Mouse (Mus musculus): ENCODE data around the gene Tm7sf2. TPM values are rescaled to one million over a fixed set of nuclear protein-coding genes. Genes with fewer than 3 reads are reported as not detected.

Tm7sf2 gene
- polyA plus RNA-seq, 1 experiment from 2014 or later, result 59.0 TPM

- Histone ChIP-seq H3K4me2 (ENCODE audit: low read length) (no peak overlapping the region), H3K9ac (ENCODE audit: low read depth, low read length) (no peak overlapping the region), H3K4me1 (ENCODE audit: control insufficient read depth, insufficient read depth, low read length) (no peaks in the 10 kb centered on the region), H3K9me3 (replicated peaks; ENCODE audit: control insufficient read depth, low read length, poor library complexity, severe bottlenecking) (no peaks in the 10 kb centered on the region), H3K4me3 (ENCODE audit: low read depth, low read length) (no peak overlapping the region), H3K27ac (ENCODE audit: low read length) (no peak overlapping the region), H3K27me3 (ENCODE audit: control insufficient read depth, insufficient read depth, low read depth, low read length) (no peaks in the 10 kb centered on the region), H3K36me3 (ENCODE audit: control insufficient read depth, insufficient read depth, low read length) (no peaks in the 10 kb centered on the region)
- 91% methylated on average over 3 of the region's 3 CpGs for WGBS
- ATAC-seq, result no peak
Measured at GRCm38 (mm10) chr19:6097847-6098246, 29.7 kb upstream of the Tm7sf2 start.

- Histone ChIP-seq H3K36me3 (ENCODE audit: control insufficient read depth, insufficient read depth, low read length) (no peaks in the 10 kb centered on the region), H3K27ac (ENCODE audit: low read length) (no peak within 1 kb of the TSS), H3K4me2 (ENCODE audit: low read length) (no peak within 1 kb of the TSS), H3K9ac (ENCODE audit: low read depth, low read length) (no peak within 1 kb of the TSS), H3K4me3 (ENCODE audit: low read depth, low read length) (no peak within 1 kb of the TSS), H3K4me1 (ENCODE audit: control insufficient read depth, insufficient read depth, low read length) (no peaks in the 10 kb centered on the region), H3K9me3 (replicated peaks; ENCODE audit: control insufficient read depth, low read length, poor library complexity, severe bottlenecking) (no peaks in the 10 kb centered on the region), H3K27me3 (ENCODE audit: control insufficient read depth, insufficient read depth, low read depth, low read length) (no peaks in the 10 kb centered on the region)
- 91% methylated on average over 7 of the region's 7 CpGs for WGBS
- no peak for ATAC-seq
Measured at GRCm38 (mm10) chr19:6094119-6094518, 25.9 kb upstream of the Tm7sf2 start, which contains the start of gene AC131692.1. TSS of gene AC131692.1 (plus strand) at chr19:6094419.

GRCm38 (mm10) chr19:6088841-6089240 is 20.7 kb upstream of the Tm7sf2 start:
- H3K9ac ChIP-seq (ENCODE audit: low read depth, low read length), result no peak overlapping the region
- H3K4me1 ChIP-seq (ENCODE audit: control insufficient read depth, insufficient read depth, low read length), result peaks cover 12% of the 10 kb centered on the region
- no peaks in the 10 kb centered on the region for H3K9me3 ChIP-seq (replicated peaks; ENCODE audit: control insufficient read depth, low read length, poor library complexity, severe bottlenecking)
- 94% methylated on average over 13 of the region's 13 CpGs for WGBS
- ATAC-seq, result no peak
- no peak overlapping the region for H3K4me2 ChIP-seq (ENCODE audit: low read length)
- no peak overlapping the region for H3K4me3 ChIP-seq (ENCODE audit: low read depth, low read length)
- no peak overlapping the region for H3K27ac ChIP-seq (ENCODE audit: low read length)
- no peaks in the 10 kb centered on the region for H3K36me3 ChIP-seq (ENCODE audit: control insufficient read depth, insufficient read depth, low read length)
- H3K27me3 ChIP-seq (ENCODE audit: control insufficient read depth, insufficient read depth, low read depth, low read length), result no peaks in the 10 kb centered on the region

- Histone ChIP-seq H3K36me3 (ENCODE audit: control insufficient read depth, insufficient read depth, low read length) (peaks cover 9% of the 10 kb centered on the region), H3K4me2 (ENCODE audit: low read length) (peak overlapping the region; percentile 94), H3K4me1 (ENCODE audit: control insufficient read depth, insufficient read depth, low read length) (peaks cover 18% of the 10 kb centered on the region), H3K9ac (ENCODE audit: low read depth, low read length) (no peak overlapping the region), H3K9me3 (replicated peaks; ENCODE audit: control insufficient read depth, low read length, poor library complexity, severe bottlenecking) (no peaks in the 10 kb centered on the region), H3K27me3 (ENCODE audit: control insufficient read depth, insufficient read depth, low read depth, low read length) (no peaks in the 10 kb centered on the region), H3K27ac (ENCODE audit: low read length) (no peak overlapping the region), H3K4me3 (ENCODE audit: low read depth, low read length) (peak overlapping the region; percentile 76)
- peak; percentile 58 for ATAC-seq
- under 1% methylated on average over 17 of the region's 17 CpGs for WGBS
Measured at GRCm38 (mm10) chr19:6085417-6085879, 17.3 kb upstream of the Tm7sf2 start.

GRCm38 (mm10) chr19:6084478-6085248 is 16.5 kb upstream of the Tm7sf2 start, which contains the start of the genes Zfpl1 and Cdca5:
TSS of gene Zfpl1 (minus strand) at chr19:6084956.
TSS of gene Cdca5 (plus strand) at chr19:6084983.
- peaks cover 18% of the 10 kb centered on the region for H3K4me1 ChIP-seq (ENCODE audit: control insufficient read depth, insufficient read depth, low read length)
- ATAC-seq, result peak; percentile 91

GRCm38 (mm10) chr19:6082156-6082555 is 14.0 kb upstream of the Tm7sf2 start, which contains the start of gene Gm28374:
TSS of gene Gm28374 (minus strand) at chr19:6082256.
- ATAC-seq, result no peak

More at GRCm38 (mm10) chr19:6084478-6085248, 16.5 kb upstream of the Tm7sf2 start, which contains the start of the genes Zfpl1 and Cdca5:
- Histone ChIP-seq H3K27ac (ENCODE audit: low read length) (peak within 1 kb of the TSS; percentile 63; the same call in 1 of the 2 replicates), H3K9me3 (replicated peaks; ENCODE audit: control insufficient read depth, low read length, poor library complexity, severe bottlenecking) (no peaks in the 10 kb centered on the region), H3K4me3 (ENCODE audit: low read depth, low read length) (peak within 1 kb of the TSS; percentile 76), H3K27me3 (ENCODE audit: control insufficient read depth, insufficient read depth, low read depth, low read length) (no peaks in the 10 kb centered on the region), H3K9ac (ENCODE audit: low read depth, low read length) (peak within 1 kb of the TSS; percentile 78), H3K36me3 (ENCODE audit: control insufficient read depth, insufficient read depth, low read length) (peaks cover 16% of the 10 kb centered on the region), H3K4me2 (ENCODE audit: low read length) (peak within 1 kb of the TSS; percentile 94)
- 0% methylated on average over 58 of the region's 58 CpGs for WGBS

GRCm38 (mm10) chr19:6079983-6080480 is 11.9 kb upstream of the Tm7sf2 start, which contains the start of gene Tmem262:
TSS of gene Tmem262 (plus strand) at chr19:6080033.
- peaks cover 29% of the 10 kb centered on the region for H3K4me1 ChIP-seq (ENCODE audit: control insufficient read depth, insufficient read depth, low read length)
- no peak within 1 kb of the TSS for H3K4me2 ChIP-seq (ENCODE audit: low read length)
- no peaks in the 10 kb centered on the region for H3K27me3 ChIP-seq (ENCODE audit: control insufficient read depth, insufficient read depth, low read depth, low read length)
- no peak within 1 kb of the TSS for H3K9ac ChIP-seq (ENCODE audit: low read depth, low read length)
- no peak for ATAC-seq
- WGBS, result 94% methylated on average over 12 of the region's 12 CpGs
- H3K36me3 ChIP-seq (ENCODE audit: control insufficient read depth, insufficient read depth, low read length), result peaks cover 16% of the 10 kb centered on the region
- no peak within 1 kb of the TSS for H3K27ac ChIP-seq (ENCODE audit: low read length)
- H3K9me3 ChIP-seq (replicated peaks; ENCODE audit: control insufficient read depth, low read length, poor library complexity, severe bottlenecking), result no peaks in the 10 kb centered on the region
- H3K4me3 ChIP-seq (ENCODE audit: low read depth, low read length), result no peak within 1 kb of the TSS

More at GRCm38 (mm10) chr19:6082156-6082555, 14.0 kb upstream of the Tm7sf2 start, which contains the start of gene Gm28374:
- Histone ChIP-seq H3K27ac (ENCODE audit: low read length) (no peak within 1 kb of the TSS), H3K9me3 (replicated peaks; ENCODE audit: control insufficient read depth, low read length, poor library complexity, severe bottlenecking) (no peaks in the 10 kb centered on the region), H3K9ac (ENCODE audit: low read depth, low read length) (no peak within 1 kb of the TSS), H3K27me3 (ENCODE audit: control insufficient read depth, insufficient read depth, low read depth, low read length) (no peaks in the 10 kb centered on the region), H3K36me3 (ENCODE audit: control insufficient read depth, insufficient read depth, low read length) (peaks cover 16% of the 10 kb centered on the region), H3K4me2 (ENCODE audit: low read length) (no peak within 1 kb of the TSS), H3K4me3 (ENCODE audit: low read depth, low read length) (no peak within 1 kb of the TSS), H3K4me1 (ENCODE audit: control insufficient read depth, insufficient read depth, low read length) (peaks cover 24% of the 10 kb centered on the region)
- 89% methylated on average over 9 of the region's 9 CpGs for whole genome bisulfite sequencing

- H3K4me1 ChIP-seq (ENCODE audit: control insufficient read depth, insufficient read depth, low read length), result peaks cover 18% of the 10 kb centered on the region
- H3K27me3 ChIP-seq (ENCODE audit: control insufficient read depth, insufficient read depth, low read depth, low read length), result no peaks in the 10 kb centered on the region
- H3K9me3 ChIP-seq (replicated peaks; ENCODE audit: control insufficient read depth, low read length, poor library complexity, severe bottlenecking), result no peaks in the 10 kb centered on the region
- peak; percentile 93 for ATAC-seq
- peak within 1 kb of the TSS; percentile 88 for H3K9ac ChIP-seq (ENCODE audit: low read depth, low read length)
- WGBS, result 1% methylated on average over 33 of the region's 33 CpGs
- H3K27ac ChIP-seq (ENCODE audit: low read length), result peak within 1 kb of the TSS; percentile 91
- H3K36me3 ChIP-seq (ENCODE audit: control insufficient read depth, insufficient read depth, low read length), result peaks cover 12% of the 10 kb centered on the region
- H3K4me3 ChIP-seq (ENCODE audit: low read depth, low read length), result peak within 1 kb of the TSS; percentile 87
- peak within 1 kb of the TSS; percentile 80 for H3K4me2 ChIP-seq (ENCODE audit: low read length)
Measured at GRCm38 (mm10) chr19:6076564-6077393, 8.6 kb upstream of the Tm7sf2 start, which contains the start of gene Vps51. TSS of gene Vps51 (minus strand) at chr19:6077231.

Measured in midbrain, embryonic 16.5 days (tissue).